Mouse (Mus musculus) hindbrain, embryonic 10.5 days (tissue): ENCODE data around the gene Thrap3. TPM values are rescaled to one million over a fixed set of nuclear protein-coding genes. Genes with fewer than 3 reads are reported as not detected.

ENCODE experiments used
- DNase-seq: peaks from one replicate; pipeline ENCODE4 v3.0.0-alpha.2; 2017; ENCODE audit warnings: low spot score
- H3K27ac ChIP-seq: fragments of 300-500 bp; sonication (generic); 2 replicates; pipeline ENCODE4 v1.5.1; 2016; ENCODE audit warnings: mild to moderate bottlenecking, moderate library complexity
- H3K27me3 ChIP-seq: fragments of 300-500 bp; sonication (generic); 2 replicates; pipeline ENCODE4 v1.6.1; 2016; ENCODE audit warnings: mild to moderate bottlenecking; ENCODE audit not compliant: poor library complexity, insufficient read depth, severe bottlenecking
- H3K36me3 ChIP-seq: fragments of 300-500 bp; sonication (generic); 2 replicates; pipeline ENCODE4 v1.6.1; 2016; ENCODE audit warnings: mild to moderate bottlenecking, moderate library complexity
- H3K4me1 ChIP-seq: fragments of 300-500 bp; sonication (generic); replicated peaks from 2 replicates; pipeline ENCODE4 v1.6.1; 2016; ENCODE audit warnings: mild to moderate bottlenecking
- H3K4me3 ChIP-seq: fragments of 300-500 bp; sonication (generic); 2 replicates; pipeline ENCODE4 v1.5.1; 2016; ENCODE audit warnings: mild to moderate bottlenecking, moderate library complexity
- H3K9me3 ChIP-seq: fragments of 300-500 bp; sonication (generic); 2 replicates; pipeline ENCODE4 v1.6.1; 2016; ENCODE audit warnings: mild to moderate bottlenecking, moderate library complexity
- WGBS: fragments of 180-500 bp; shearing (Covaris S2); methylation state at CpG from one replicate; pipeline ENCODE4 v1.1.7; 2016; 5-methylcytosine and 5-hydroxymethylcytosine counted together
- polyA plus RNA-seq: library from polyadenylated mRNA; unstranded; fragments of >200 nt; fragmentation: Nextera tagmentation; extraction: Ambion mirVana; gene quantifications from 2 replicates; pipeline ENCODE4 v1.2.1, GENCODE M21; 2016

The Thrap3 gene
- polyA plus RNA-seq, 1 experiment from 2014 or later = 230 TPM

GRCm38 (mm10) chr4:126157562-126157961 is 45.0 kb downstream of the Thrap3 start:
- Histone ChIP-seq H3K36me3 (peaks cover 5% of the 10 kb centered on the region; the same call in 1 of the 2 replicates), H3K9me3 (no peaks in the 10 kb centered on the region), H3K4me1 (peaks cover 22% of the 10 kb centered on the region), H3K27ac (no peak overlapping the region), H3K27me3 (no peaks in the 10 kb centered on the region; the same call in 1 of the 2 replicates), H3K4me3 (no peak overlapping the region)
- 88% methylated on average over 6 of the region's 6 CpGs for WGBS
- no peak for DNase-seq

- no peak for DNase-seq
- H3K36me3 ChIP-seq = peaks cover 5% of the 10 kb centered on the region; the same call in 1 of the 2 replicates
- 61% methylated on average over 5 of the region's 5 CpGs for WGBS
These were observed 45.9 kb downstream of the Thrap3 start for GRCm38 (mm10) chr4:126156617-126157016.

GRCm38 (mm10) chr4:126155869-126156268 is 46.7 kb downstream of the Thrap3 start:
- no peaks in the 10 kb centered on the region for H3K9me3 ChIP-seq
- peak overlapping the region; percentile 54; the same call in 1 of the 2 replicates for H3K27ac ChIP-seq
- peaks cover 17% of the 10 kb centered on the region for H3K4me1 ChIP-seq
- no peak overlapping the region for H3K4me3 ChIP-seq
- peaks cover 14% of the 10 kb centered on the region for H3K27me3 ChIP-seq
- WGBS = 65% methylated on average over 2 of the region's 2 CpGs
- H3K36me3 ChIP-seq = peaks cover 5% of the 10 kb centered on the region; the same call in 1 of the 2 replicates
- DNase-seq = no peak

More at GRCm38 (mm10) chr4:126156617-126157016, 45.9 kb downstream of the Thrap3 start:
- no peaks in the 10 kb centered on the region for H3K9me3 ChIP-seq
- H3K27me3 ChIP-seq = peaks cover 7% of the 10 kb centered on the region
- no peak overlapping the region for H3K27ac ChIP-seq
- no peak overlapping the region for H3K4me3 ChIP-seq
- H3K4me1 ChIP-seq = peaks cover 13% of the 10 kb centered on the region; the same call in 1 of the 2 replicates

GRCm38 (mm10) chr4:126155183-126155582 is 47.4 kb downstream of the Thrap3 start:
- peak overlapping the region; percentile 54; the same call in 1 of the 2 replicates for H3K27ac ChIP-seq
- H3K4me1 ChIP-seq = peaks cover 24% of the 10 kb centered on the region
- H3K27me3 ChIP-seq = peaks cover 21% of the 10 kb centered on the region
- DNase-seq = no peak
- WGBS = 57% methylated on average over 4 of the region's 4 CpGs
- no peaks in the 10 kb centered on the region for H3K9me3 ChIP-seq
- H3K4me3 ChIP-seq = no peak overlapping the region
- H3K36me3 ChIP-seq = peaks cover 5% of the 10 kb centered on the region; the same call in 1 of the 2 replicates

- WGBS = 58% methylated on average over 14 of the region's 14 CpGs
- Histone ChIP-seq H3K27me3 (peaks cover 45% of the 10 kb centered on the region), H3K4me3 (no peak overlapping the region), H3K36me3 (peaks cover 5% of the 10 kb centered on the region; the same call in 1 of the 2 replicates), H3K9me3 (no peaks in the 10 kb centered on the region), H3K4me1 (peaks cover 48% of the 10 kb centered on the region), H3K27ac (no peak overlapping the region)
- DNase-seq = no peak
These were observed 49.7 kb downstream of the Thrap3 start for GRCm38 (mm10) chr4:126152864-126153263.

- 83% methylated on average over 16 of the region's 16 CpGs for WGBS
- H3K36me3 ChIP-seq = peaks cover 5% of the 10 kb centered on the region; the same call in 1 of the 2 replicates
- peaks cover 57% of the 10 kb centered on the region for H3K4me1 ChIP-seq
- H3K27ac ChIP-seq = no peak overlapping the region
- no peak overlapping the region for H3K4me3 ChIP-seq
- H3K9me3 ChIP-seq = no peaks in the 10 kb centered on the region
- DNase-seq = no peak
- peaks cover 54% of the 10 kb centered on the region for H3K27me3 ChIP-seq
These were observed 50.7 kb downstream of the Thrap3 start for GRCm38 (mm10) chr4:126151701-126152440.

GRCm38 (mm10) chr4:126150949-126151320 is 51.6 kb downstream of the Thrap3 start:
- Histone ChIP-seq H3K4me3 (peak overlapping the region; percentile 61; the same call in 1 of the 2 replicates), H3K36me3 (no peaks in the 10 kb centered on the region), H3K4me1 (peaks cover 59% of the 10 kb centered on the region), H3K27me3 (peaks cover 62% of the 10 kb centered on the region), H3K9me3 (no peaks in the 10 kb centered on the region), H3K27ac (peak overlapping the region; percentile 24; the same call in 1 of the 2 replicates)
- DNase-seq = no peak
- 64% methylated on average over 6 of the region's 6 CpGs for WGBS

- Histone ChIP-seq H3K4me3 (peak overlapping the region; percentile 61), H3K9me3 (no peaks in the 10 kb centered on the region), H3K27ac (peak overlapping the region; percentile 24), H3K27me3 (peaks cover 64% of the 10 kb centered on the region), H3K4me1 (peaks cover 59% of the 10 kb centered on the region), H3K36me3 (no peaks in the 10 kb centered on the region)
- DNase-seq = peak; percentile 84
- WGBS = 38% methylated on average over 16 of the region's 16 CpGs
These were observed 52.1 kb downstream of the Thrap3 start for GRCm38 (mm10) chr4:126150297-126150948.

GRCm38 (mm10) chr4:126149798-126150197 is 52.8 kb downstream of the Thrap3 start:
- Histone ChIP-seq H3K27me3 (peaks cover 64% of the 10 kb centered on the region), H3K27ac (peak overlapping the region; percentile 86), H3K4me3 (peak overlapping the region; percentile 61), H3K9me3 (no peaks in the 10 kb centered on the region), H3K36me3 (no peaks in the 10 kb centered on the region), H3K4me1 (peaks cover 56% of the 10 kb centered on the region)
- peak; percentile 29 for DNase-seq
- WGBS = 40% methylated on average over 10 of the region's 10 CpGs

GRCm38 (mm10) chr4:126149041-126149676 is 53.4 kb downstream of the Thrap3 start:
- Histone ChIP-seq H3K9me3 (no peaks in the 10 kb centered on the region), H3K27me3 (peaks cover 64% of the 10 kb centered on the region), H3K27ac (peak overlapping the region; percentile 86), H3K4me1 (peaks cover 56% of the 10 kb centered on the region), H3K4me3 (peak overlapping the region; percentile 61), H3K36me3 (no peaks in the 10 kb centered on the region)
- DNase-seq = peak; percentile 46
- 17% methylated on average over 42 of the region's 42 CpGs for WGBS

- Histone ChIP-seq H3K27ac (peak overlapping the region; percentile 86), H3K27me3 (peaks cover 64% of the 10 kb centered on the region), H3K36me3 (no peaks in the 10 kb centered on the region), H3K4me1 (peaks cover 56% of the 10 kb centered on the region), H3K9me3 (no peaks in the 10 kb centered on the region), H3K4me3 (peak overlapping the region; percentile 61)
- under 1% methylated on average over 67 of the region's 67 CpGs for WGBS
- DNase-seq = peak; percentile 61
These were observed 54.2 kb downstream of the Thrap3 start for GRCm38 (mm10) chr4:126148161-126148961.
